Mouse (Mus musculus) cerebellum, adult 18-20 months (tissue): ENCODE data around the gene Tcta.
A peak's percentile ranks its signal among the peaks of the same experiment; 100 is the strongest.

ENCODE experiments used
- DNase-seq, 2 experiments: peaks; one replicate each; pipeline ENCODE4 v3.0.0; 2021

The Tcta gene

DNA sequence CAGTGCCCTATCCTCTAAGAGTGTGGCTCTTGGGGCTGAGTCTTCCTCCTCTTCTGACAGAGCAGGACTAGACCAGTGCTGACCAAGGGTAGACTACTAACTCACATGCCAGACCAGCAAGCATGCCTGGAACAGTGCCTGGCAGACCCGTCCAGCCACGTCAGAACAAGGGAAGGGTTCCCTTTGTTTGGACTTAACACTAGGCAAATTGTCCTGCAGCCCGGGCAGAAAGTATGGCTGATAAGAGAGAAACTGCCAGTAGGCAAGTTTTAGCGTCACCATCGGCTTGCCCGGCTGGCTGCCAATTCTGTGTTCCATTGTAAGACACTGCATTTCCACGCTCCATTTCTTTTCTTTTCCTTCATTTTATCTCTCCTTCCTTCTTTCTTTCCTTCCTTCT lies 38.3 kb downstream of the Tcta start:
- no peak for DNase-seq

- DNase-seq = no peak
These were observed 39.6 kb downstream of the Tcta start for GRCm38 (mm10) chr9:108266261-108266935.

DNA sequence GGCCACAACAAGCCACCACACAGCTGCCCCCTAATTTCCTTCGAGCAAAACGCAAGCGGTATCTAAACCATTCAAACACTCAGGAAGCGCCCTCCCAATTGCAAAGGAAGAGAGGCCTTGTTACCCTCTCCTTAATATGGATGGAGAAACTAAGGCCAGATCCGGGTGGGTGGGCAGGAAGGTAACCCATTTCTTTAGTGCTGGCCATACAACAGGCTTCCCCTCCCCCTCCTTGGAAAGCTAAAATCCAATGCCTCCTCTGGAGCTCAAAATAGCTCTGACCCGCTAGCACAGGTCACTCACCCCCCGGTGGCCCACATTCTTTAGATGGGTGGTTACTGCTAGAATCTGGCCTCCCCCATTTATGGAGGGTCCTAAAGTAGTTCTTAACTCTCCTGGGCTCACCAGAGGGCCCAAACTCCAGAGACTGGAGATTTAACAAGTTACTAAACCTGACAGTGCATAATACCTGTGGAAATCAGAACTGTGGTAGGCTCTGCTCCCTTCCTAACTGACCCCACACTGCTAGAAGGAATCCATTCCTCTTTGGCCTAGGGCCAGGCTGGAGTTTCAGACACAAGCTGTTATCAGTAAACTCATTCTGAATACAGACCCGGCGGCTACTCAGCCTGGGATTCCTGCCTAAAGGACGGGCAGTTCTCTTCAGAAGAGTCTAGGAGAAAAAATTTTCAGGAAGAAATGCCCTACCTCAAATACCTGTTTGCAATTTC lies 41.6 kb downstream of the Tcta start:
- peak; percentile 48 to 51 for DNase-seq

GRCm38 (mm10) chr9:108263690-108264190 lies 42.2 kb downstream of the Tcta start, which contains the start of gene Dag1:
Dag1 (minus strand) TSS chr9:108263958.
- DNase-seq = peak; percentile 99

DNA sequence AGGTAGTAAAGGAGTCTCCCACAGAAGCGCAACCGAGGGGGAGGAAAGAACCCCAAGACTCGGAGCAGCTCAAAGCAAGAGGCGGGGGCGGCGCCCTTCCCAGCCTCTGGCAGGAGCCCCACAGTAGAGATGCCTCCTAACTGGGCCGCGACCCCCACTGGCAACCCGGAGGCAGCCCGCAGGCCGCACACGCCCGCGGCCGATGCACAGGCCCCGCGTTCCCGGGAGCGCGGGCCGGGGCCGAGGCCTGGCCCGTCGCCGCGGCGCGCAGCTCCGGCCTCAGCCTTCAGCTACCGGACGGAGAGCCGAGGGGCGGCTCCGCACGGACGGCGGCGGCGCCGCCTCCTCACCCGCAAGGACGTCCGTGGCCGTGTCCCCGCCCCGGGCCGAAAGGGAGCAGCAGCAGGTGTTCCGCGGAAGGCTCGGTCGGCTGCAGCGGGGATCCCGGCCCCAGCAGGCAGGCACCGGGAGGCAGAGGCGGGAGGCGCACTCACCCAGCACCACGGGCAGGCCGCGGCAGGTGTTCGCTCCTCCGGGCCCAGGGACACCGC lies 42.8 kb downstream of the Tcta start:
- DNase-seq = no peak

GRCm38 (mm10) chr9:108262494-108263049 lies 43.4 kb downstream of the Tcta start:
- no peak for DNase-seq

DNA sequence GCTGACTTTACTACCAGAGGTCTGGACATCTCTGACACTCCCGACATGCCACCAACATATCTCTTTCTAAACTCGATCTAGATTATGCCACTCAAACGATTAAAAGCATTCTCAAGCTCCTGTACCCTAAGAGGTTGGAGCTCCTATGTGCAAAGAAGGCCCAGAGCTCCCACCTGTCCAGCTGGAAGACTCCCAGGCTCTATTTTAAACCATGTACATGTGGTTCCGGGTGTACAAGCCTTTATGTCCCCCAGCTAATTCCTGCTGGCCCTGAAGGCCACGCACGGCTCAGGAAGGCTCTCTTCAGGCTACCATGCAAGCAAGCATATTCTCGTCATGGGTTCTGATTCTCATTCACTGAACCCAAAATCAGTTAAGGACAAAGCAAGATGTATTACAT lies 44.1 kb downstream of the Tcta start:
- DNase-seq = no peak

- DNase-seq = no peak
These were observed 45.4 kb downstream of the Tcta start for GRCm38 (mm10) chr9:108260526-108260925.
